Mouse (Mus musculus) midbrain, embryonic 16.5 days (tissue): ENCODE results near the gene Rab38. TPM values are rescaled to one million over a fixed set of nuclear protein-coding genes. Genes with fewer than 3 reads are reported as not detected.

Source experiments
- ATAC-seq: fragments of 200-750 bp; cut with Nextera tagmentation; 2 replicates; pipeline ENCODE4 v1.8.0; 2017; ENCODE audit warnings: moderate TSS enrichment
- H3K27ac ChIP-seq: fragments of 300-500 bp; sonication (generic); 2 replicates; pipeline ENCODE4 v1.5.1; 2014; ENCODE audit warnings: mild to moderate bottlenecking, low read length, mixed read lengths
- H3K27me3 ChIP-seq: fragments of 300-500 bp; sonication (generic); 2 replicates; pipeline ENCODE4 v1.6.1; 2014; ENCODE audit warnings: low read depth, low read length, mixed read lengths; ENCODE audit not compliant: control insufficient read depth, insufficient read depth
- H3K36me3 ChIP-seq: fragments of 300-500 bp; sonication (generic); 2 replicates; pipeline ENCODE4 v1.6.1; 2014; ENCODE audit warnings: mild to moderate bottlenecking, low read length, moderate library complexity, mixed read lengths; ENCODE audit not compliant: control insufficient read depth, insufficient read depth
- H3K4me1 ChIP-seq: fragments of 300-500 bp; sonication (generic); 2 replicates; pipeline ENCODE4 v1.6.1; 2014; ENCODE audit warnings: mild to moderate bottlenecking, low read length, mixed read lengths; ENCODE audit not compliant: control insufficient read depth, insufficient read depth
- H3K4me2 ChIP-seq: fragments of 300-500 bp; sonication (generic); 2 replicates; pipeline ENCODE4 v1.6.1; 2014; ENCODE audit warnings: mild to moderate bottlenecking, low read length, mixed read lengths
- H3K4me3 ChIP-seq: fragments of 300-500 bp; sonication (generic); 2 replicates; pipeline ENCODE4 v1.5.1; 2014; ENCODE audit warnings: low read depth, mild to moderate bottlenecking, low read length, moderate library complexity, mixed read lengths
- H3K9ac ChIP-seq: fragments of 300-500 bp; sonication (generic); 2 replicates; pipeline ENCODE4 v1.6.1; 2014; ENCODE audit warnings: low read depth, low read length, mixed read lengths
- H3K9me3 ChIP-seq: fragments of 300-500 bp; sonication (generic); replicated peaks from 2 replicates; pipeline ENCODE4 v1.6.1; 2014; ENCODE audit warnings: mild to moderate bottlenecking, low read length, mixed read lengths; ENCODE audit not compliant: control insufficient read depth, poor library complexity, severe bottlenecking
- WGBS: fragments of 180-500 bp; shearing (Covaris S2); extraction: QIAGEN DNeasy Blood & Tissue Kit; methylation state at CpG from one replicate; pipeline ENCODE4 v1.1.7; 2014; 5-methylcytosine and 5-hydroxymethylcytosine counted together
- polyA plus RNA-seq: library from polyadenylated mRNA; unstranded; fragments of >200 nt; fragmentation: Nextera tagmentation; extraction: Ambion mirVana; gene quantifications from 2 replicates; pipeline ENCODE4 v1.2.1, GENCODE M21; 2015

Gene Rab38
- polyA plus RNA-seq = 0.86 and 1.1 TPM in 2 replicates

DNA sequence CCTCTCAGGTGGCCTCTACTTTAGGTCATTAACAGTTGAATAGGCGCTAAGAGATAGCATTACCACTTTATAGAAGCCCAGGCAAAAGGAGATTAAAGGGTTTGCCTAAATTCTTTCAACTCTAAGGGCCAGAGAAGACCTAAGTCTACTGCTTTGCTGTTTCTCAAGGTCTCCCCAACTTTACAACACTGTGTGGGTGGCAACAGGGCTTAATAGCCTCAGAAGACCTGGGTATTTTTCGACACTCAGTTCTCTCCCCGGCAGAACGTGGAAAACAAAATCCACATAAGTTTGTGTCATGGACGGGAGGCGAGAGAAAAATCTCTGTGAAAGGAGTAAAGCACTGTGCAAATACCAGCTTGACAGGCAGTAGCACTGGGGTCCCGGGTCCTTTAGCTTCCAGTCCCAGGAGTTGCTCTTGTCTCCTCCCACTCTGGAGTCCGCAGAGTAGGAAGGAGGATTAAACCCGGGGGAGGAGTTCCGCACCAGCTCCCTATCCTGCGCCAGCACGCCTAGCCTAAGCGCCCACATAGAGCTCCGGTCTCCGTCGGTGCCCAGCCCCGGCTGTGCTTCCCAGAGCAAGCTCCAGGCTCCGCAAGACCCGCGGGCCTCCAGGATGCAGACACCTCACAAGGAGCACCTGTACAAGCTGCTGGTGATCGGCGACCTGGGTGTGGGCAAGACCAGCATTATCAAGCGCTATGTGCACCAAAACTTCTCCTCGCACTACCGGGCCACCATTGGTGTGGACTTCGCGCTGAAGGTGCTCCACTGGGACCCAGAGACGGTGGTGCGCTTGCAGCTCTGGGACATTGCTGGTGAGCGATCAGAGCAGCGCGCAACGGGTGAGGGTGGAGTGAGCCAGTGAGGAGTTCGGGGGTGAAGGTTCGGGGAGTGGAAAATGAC, at the start of gene Rab38:
Gene Rab38 (plus strand): TSS at position 488 of the 906 bp plus-strand sequence.
- ATAC-seq = peak; percentile 95
- Histone ChIP-seq H3K4me3 (peak within 1 kb of the TSS; percentile 44), H3K27me3 (no peaks in the 10 kb centered on the region), H3K27ac (no peak within 1 kb of the TSS), H3K4me2 (peak within 1 kb of the TSS; percentile 86), H3K4me1 (no peaks in the 10 kb centered on the region), H3K9me3 (no peaks in the 10 kb centered on the region), H3K9ac (peak within 1 kb of the TSS; percentile 61), H3K36me3 (no peaks in the 10 kb centered on the region)
- under 1% methylated on average over 35 of the region's 35 CpGs for WGBS

DNA sequence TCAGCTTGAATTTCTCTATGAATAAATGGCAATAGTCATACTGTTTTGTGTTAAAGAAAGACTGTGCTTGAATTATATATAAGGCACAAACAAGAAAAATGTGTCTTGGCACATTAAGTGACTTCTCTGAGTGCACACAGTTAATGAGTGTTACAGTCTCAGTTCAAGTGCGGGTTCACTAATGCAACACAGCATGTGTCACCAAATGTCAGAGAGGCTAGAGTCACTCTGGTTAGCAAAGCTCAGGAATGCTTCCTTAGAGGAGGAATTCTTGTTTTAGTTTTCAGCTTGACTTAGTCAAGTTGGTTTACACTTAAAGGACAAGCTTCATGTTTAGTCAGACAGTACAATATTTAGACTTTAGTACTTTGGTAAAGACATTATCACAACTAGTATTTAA, 35.5 kb upstream of the Rab38 start:
- H3K27ac ChIP-seq = no peak overlapping the region
- no peaks in the 10 kb centered on the region for H3K4me1 ChIP-seq
- H3K4me2 ChIP-seq = no peak overlapping the region
- H3K9ac ChIP-seq = no peak overlapping the region
- ATAC-seq = no peak
- H3K27me3 ChIP-seq = no peaks in the 10 kb centered on the region
- no peaks in the 10 kb centered on the region for H3K9me3 ChIP-seq
- H3K36me3 ChIP-seq = no peaks in the 10 kb centered on the region
- no peak overlapping the region for H3K4me3 ChIP-seq
- 77% methylated on average over 1 of the region's 1 CpGs for WGBS

DNA sequence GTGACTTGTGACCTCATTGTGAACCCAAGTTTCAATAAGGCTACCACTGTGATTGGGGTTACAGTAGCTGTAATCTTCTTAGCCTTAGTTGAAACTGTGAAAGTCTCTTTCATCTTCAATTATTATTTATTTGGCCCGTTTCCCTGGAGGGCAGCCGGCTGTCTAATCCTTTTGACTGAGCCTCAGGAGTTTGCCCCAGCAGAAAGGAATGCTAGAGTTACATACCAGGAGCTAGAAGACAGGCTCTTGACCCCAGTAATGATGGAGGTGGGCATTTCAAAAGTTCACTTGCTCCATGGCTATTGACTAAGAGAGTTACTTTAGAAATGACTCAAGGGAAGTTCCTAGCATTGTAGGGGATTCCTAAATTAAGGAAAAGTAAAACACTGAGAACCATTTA, 34.3 kb upstream of the Rab38 start:
- H3K36me3 ChIP-seq = no peaks in the 10 kb centered on the region
- no peak overlapping the region for H3K9ac ChIP-seq
- no peak overlapping the region for H3K4me3 ChIP-seq
- H3K27ac ChIP-seq = no peak overlapping the region
- H3K27me3 ChIP-seq = no peaks in the 10 kb centered on the region
- no peak overlapping the region for H3K4me2 ChIP-seq
- no peak for ATAC-seq
- no peaks in the 10 kb centered on the region for H3K9me3 ChIP-seq
- WGBS = 29% methylated on average over 2 of the region's 2 CpGs
- H3K4me1 ChIP-seq = no peaks in the 10 kb centered on the region

DNA sequence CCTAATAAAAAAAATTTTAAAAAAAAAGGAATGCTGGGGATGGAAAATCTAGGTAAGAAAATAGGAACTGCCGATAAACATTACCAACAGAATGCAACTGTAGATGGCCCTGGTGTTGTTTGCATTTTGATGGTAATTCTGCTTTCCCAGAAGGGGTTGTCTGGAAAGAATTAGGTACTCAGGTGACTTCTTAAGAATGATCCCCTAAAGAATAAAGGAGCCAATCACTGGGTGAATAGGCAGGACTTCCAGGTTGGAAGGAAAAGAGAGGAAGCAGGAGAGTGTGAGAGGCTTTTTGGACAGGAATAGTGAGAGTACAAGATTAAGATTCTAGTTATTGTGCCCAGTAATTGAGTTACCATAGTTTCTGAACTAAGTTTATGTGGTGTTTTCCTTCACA, 24.8 kb upstream of the Rab38 start:
- Histone ChIP-seq H3K4me1 (no peaks in the 10 kb centered on the region), H3K36me3 (no peaks in the 10 kb centered on the region), H3K9me3 (no peaks in the 10 kb centered on the region), H3K27ac (no peak overlapping the region), H3K4me3 (no peak overlapping the region), H3K9ac (no peak overlapping the region), H3K4me2 (no peak overlapping the region), H3K27me3 (no peaks in the 10 kb centered on the region)
- 97% methylated on average over 1 of the region's 1 CpGs for WGBS
- no peak for ATAC-seq

DNA sequence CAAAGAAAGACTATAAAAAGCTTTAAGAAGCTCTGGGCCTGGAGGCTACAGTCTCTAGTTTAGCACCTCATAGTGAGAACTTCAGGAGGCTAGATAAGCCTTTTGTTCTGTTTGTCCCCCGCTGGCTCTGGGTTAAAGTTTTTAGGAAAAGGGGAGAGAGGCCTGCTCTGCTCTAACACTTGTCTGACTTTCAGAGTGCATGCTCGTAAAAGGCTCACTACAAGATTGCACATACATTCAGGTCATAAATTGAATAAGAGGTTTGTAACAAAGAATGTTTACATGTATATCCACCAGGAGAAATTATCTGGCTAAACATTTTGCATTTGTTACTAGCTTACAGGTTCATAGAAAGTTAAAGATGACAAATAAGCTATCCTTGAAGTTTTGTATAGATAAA, 23.6 kb upstream of the Rab38 start:
- no peaks in the 10 kb centered on the region for H3K9me3 ChIP-seq
- H3K9ac ChIP-seq = no peak overlapping the region
- H3K4me2 ChIP-seq = no peak overlapping the region
- no peak overlapping the region for H3K27ac ChIP-seq
- ATAC-seq = no peak
- no peaks in the 10 kb centered on the region for H3K36me3 ChIP-seq
- no peaks in the 10 kb centered on the region for H3K27me3 ChIP-seq
- no peak overlapping the region for H3K4me3 ChIP-seq
- no peaks in the 10 kb centered on the region for H3K4me1 ChIP-seq
- 78% methylated on average over 2 of the region's 2 CpGs for WGBS

DNA sequence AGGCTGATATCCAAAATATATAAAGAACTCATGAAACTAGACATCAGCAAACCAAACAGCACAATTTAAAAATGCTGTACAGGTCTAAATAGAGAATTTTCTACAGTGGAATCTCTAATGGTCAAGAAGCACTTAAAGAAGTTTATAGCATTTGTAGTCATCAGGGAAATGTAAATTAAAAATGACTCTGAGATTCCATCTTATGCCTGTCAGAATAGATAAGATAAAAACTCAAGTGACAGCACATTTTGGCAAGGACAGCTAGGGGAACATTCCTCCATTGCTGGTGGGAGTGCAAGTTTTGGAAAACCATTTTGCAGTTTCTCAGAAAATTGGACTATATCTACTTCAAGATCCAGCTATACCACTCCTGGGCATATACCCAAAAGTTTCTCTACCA, 8.3 kb upstream of the Rab38 start:
- H3K4me1 ChIP-seq = no peaks in the 10 kb centered on the region

DNA sequence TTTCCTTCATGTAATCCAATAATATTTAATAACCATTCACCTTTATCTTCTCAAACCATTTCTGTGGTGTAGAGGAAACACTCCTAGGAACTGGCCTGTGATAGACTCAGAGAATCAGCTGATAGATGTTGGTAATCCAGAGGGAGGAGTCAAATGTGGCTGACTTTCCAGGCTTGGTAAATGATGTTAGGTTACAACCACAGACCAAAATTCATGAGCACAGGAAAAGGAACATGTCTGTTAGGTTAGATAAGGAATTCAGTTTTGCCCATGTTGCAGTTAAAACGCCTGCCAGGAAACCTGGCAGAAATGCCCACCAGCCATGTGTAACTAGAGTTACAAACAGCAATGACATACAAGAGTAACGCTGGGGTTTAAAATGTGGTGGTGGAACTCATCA, 6.2 kb upstream of the Rab38 start:
- H3K4me1 ChIP-seq = no peaks in the 10 kb centered on the region
- H3K27ac ChIP-seq = no peak overlapping the region
- H3K36me3 ChIP-seq = no peaks in the 10 kb centered on the region
- H3K4me2 ChIP-seq = no peak overlapping the region
- ATAC-seq = no peak
- H3K9me3 ChIP-seq = no peaks in the 10 kb centered on the region
- no peak overlapping the region for H3K9ac ChIP-seq
- H3K4me3 ChIP-seq = no peak overlapping the region
- H3K27me3 ChIP-seq = no peaks in the 10 kb centered on the region
- WGBS = 79% methylated on average over 2 of the region's 2 CpGs

More for the DNA sequence above, 8.3 kb upstream of the Rab38 start:
- Histone ChIP-seq H3K27me3 (no peaks in the 10 kb centered on the region), H3K36me3 (no peaks in the 10 kb centered on the region), H3K9ac (no peak overlapping the region), H3K4me3 (no peak overlapping the region), H3K27ac (no peak overlapping the region), H3K9me3 (no peaks in the 10 kb centered on the region), H3K4me2 (no peak overlapping the region)
- no peak for ATAC-seq

DNA sequence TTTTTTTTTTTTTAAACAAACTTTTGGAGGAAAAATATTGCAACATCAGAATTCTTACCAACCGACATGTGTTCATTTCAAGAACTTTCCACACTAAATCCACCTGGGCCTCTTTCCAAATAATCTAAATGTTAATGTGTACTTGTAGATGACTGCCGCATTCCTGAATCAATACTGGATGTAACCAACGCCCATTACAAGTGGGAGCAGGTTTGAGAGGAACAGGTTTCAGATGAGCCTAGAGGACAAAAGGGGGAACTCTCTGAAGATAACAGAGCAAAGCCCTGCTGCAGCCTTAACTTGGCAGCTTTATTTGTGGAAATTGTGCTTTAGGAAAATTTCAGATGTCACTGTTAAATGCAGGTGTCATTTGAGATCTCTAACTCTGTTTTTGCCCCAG, 4.3 kb upstream of the Rab38 start:
- no peaks in the 10 kb centered on the region for H3K36me3 ChIP-seq
- no peaks in the 10 kb centered on the region for H3K27me3 ChIP-seq
- no peak overlapping the region for H3K27ac ChIP-seq
- H3K4me2 ChIP-seq = no peak overlapping the region
- H3K4me3 ChIP-seq = no peak overlapping the region
- no peaks in the 10 kb centered on the region for H3K9me3 ChIP-seq
- no peak for ATAC-seq
- WGBS = 75% methylated on average over 3 of the region's 3 CpGs
- no peak overlapping the region for H3K9ac ChIP-seq
- no peaks in the 10 kb centered on the region for H3K4me1 ChIP-seq

DNA sequence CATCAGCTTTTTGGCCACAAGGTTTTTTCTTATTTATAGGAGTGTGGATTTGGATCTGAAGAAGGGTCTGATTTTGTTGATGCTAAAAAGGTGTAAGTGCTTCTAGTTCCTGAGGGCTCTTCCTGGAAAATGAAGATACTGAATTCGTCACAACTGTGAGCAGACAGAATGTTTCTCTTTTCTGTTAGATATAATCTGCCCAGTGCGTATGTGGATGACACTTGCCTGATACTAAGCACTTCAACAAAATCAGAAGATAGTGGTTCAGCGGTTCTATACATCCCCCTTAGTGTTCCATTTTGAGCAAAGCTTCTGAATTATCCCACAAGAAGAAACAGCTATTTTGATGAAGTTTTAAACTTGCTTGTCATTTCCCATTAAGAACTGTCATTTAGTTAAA, 2.6 kb upstream of the Rab38 start:
- ATAC-seq = no peak
- H3K27ac ChIP-seq = no peak overlapping the region
- 87% methylated on average over 3 of the region's 3 CpGs for WGBS
- H3K4me3 ChIP-seq = no peak overlapping the region
- H3K36me3 ChIP-seq = no peaks in the 10 kb centered on the region
- no peaks in the 10 kb centered on the region for H3K4me1 ChIP-seq
- no peak overlapping the region for H3K9ac ChIP-seq
- no peaks in the 10 kb centered on the region for H3K9me3 ChIP-seq
- H3K4me2 ChIP-seq = no peak overlapping the region
- no peaks in the 10 kb centered on the region for H3K27me3 ChIP-seq
